Mouse (Mus musculus) sigmoid colon, adult 10 weeks (tissue): Measurements from ENCODE around the gene Rpl10a. TPM values are rescaled to one million over a fixed set of nuclear protein-coding genes. Genes with fewer than 3 reads are reported as not detected.

Source experiments
- polyA plus RNA-seq: library from polyadenylated mRNA; stranded (reverse); fragments of 350-450 nt; fragmentation: Illumina TruSeq; extraction: RNeasy Lipid Tissue Mini Kit (QIAGEN cat#74804); gene quantifications from one replicate; pipeline ENCODE4 v1.2.3, GENCODE M21; 2014; ENCODE audit warnings: low read depth, low replicate concordance

The Rpl10a gene
- polyA plus RNA-seq: 170 TPM

DNA sequence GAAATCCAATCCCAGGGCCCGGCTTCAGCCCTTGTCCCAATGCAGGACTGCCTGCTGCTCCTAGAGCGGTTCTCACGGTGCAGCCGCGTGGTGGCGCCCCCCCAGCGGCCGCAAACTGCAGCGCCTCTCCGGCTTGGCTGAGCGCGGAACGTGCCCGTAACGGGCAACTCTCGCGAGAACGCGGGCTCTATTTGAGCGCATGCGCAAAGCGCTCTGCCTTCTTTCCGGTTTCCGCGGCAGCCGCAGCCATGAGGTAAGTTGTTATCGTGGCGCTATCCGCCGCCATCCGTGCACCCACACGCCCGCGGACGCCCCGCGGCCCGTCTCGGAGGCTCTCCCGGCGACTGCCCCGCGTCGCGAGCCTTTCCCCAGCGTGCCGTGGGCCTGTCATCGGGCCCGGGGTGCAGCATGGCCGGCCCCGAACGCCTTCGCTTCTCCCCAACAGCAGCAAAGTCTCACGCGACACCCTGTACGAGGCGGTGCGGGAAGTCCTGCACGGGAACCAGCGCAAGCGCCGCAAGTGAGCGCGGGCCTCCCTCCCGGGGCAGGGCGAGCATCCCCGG lies at the start of gene Rpl10a:
Gene Rpl10a (plus strand): TSS at position 106 of the 563 bp plus-strand sequence.

DNA sequence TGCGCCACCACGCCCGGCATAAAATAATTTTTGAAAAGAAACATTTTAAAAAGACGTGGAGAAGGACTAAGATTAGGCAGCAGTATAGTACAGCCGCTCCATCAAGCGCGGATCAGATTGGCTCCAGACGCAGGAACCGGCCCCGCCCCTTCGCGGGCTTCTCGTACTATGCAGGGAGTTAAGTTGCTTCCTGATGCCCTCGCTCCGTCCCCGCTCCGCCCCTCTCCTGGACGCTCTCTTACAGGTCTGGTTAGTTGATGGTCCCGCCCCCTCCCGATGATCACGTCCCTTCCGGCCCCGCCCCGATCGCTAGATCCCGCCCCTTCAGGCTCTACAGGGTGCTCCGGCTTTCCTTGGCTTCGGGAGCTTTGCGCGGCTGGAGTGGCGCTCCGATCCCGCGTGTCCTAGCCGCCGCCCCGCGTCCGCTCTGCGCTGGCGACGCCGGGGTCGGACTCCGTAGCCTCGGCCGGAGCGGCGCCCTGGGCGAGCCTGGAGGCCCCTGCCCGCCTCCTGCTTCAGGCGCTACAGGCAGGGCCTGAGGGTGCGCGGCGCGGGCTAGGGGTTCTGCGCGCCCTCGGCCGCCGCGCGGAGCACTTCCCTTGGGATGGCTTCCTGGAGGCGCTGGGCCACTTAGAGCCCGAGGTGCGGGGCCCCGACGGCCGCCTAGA lies 14.9 kb upstream of the Rpl10a start, which contains the start of gene Fance:
Gene Fance (plus strand): TSS at position 308 of the 668 bp plus-strand sequence.

DNA sequence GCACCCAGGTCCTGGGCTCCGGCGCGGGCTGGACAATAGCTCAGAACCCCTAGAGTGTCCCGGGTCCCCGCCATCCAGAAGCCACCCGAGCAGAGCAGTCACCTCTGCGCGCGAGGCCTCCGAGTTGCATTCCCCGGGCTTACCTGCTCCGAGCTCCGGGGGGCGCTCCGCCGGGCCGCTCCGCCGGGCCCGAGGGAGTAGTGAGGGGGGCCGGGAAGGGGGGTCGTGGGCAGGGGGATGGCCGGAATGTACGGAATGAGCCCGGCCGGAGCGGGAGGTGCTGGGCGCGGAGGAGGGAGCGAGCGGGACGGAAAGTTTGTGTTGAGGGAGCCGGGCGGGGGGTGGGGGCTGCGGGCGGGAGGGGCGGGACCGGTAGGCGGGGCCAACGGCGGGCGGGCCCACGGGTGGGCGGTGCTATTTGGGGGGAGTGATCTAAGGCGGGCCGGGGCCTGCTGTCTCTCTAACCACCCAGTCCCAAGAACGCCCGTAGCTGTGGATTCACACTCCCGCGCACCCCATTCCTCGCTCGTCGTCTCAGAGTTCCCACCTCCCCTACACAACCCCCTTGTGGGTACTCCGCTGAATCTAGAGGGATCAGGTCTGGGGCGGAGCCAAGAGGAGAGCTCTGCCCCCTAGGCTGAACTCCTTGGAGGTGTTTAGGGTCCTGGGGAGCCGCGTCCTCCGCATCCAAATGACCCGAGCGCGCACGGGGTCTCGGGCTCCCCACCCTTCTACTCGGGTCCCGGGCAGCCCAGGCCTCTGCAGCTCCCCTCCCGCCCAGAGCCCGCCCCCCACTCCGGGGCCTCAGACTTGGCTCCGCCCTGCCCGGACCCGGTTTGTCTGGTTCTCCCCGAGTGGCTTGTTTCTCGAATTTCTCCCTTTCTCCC lies 22.4 kb downstream of the Rpl10a start, which contains the start of gene Tead3:
Gene Tead3 (minus strand): TSS at position 352 of the 887 bp plus-strand sequence.

GRCm38 (mm10) chr17:28365122-28365521 lies 36.9 kb downstream of the Rpl10a start, which contains the start of gene Tulp1:
Gene Tulp1, minus strand, starts transcription at chr17:28365222.

Other genes with a start within 250 kb of the Rpl10a start
- not detected for gene Tcp11, start 247.8 kb upstream of the Rpl10a start, polyA plus RNA-seq
- 0.16 TPM for gene Scube3, start 186.3 kb upstream of the Rpl10a start, polyA plus RNA-seq
- 0.47 TPM for gene Zfp523, start 151.3 kb upstream of the Rpl10a start, polyA plus RNA-seq
- 0.25 TPM for gene Def6, start 120.7 kb upstream of the Rpl10a start, polyA plus RNA-seq
- 7.2 TPM for gene Ppard, start 95.8 kb upstream of the Rpl10a start, polyA plus RNA-seq
- not detected for gene Fance, start 15.0 kb upstream of the Rpl10a start, polyA plus RNA-seq
- gene Tead3, start 22.3 kb downstream of the Rpl10a start, polyA plus RNA-seq: 1.2 TPM
- gene Tulp1, start 36.8 kb downstream of the Rpl10a start, polyA plus RNA-seq: not detected
- gene Fkbp5, start 189.1 kb downstream of the Rpl10a start, polyA plus RNA-seq: 68.1 TPM
- gene Armc12, start 202.3 kb downstream of the Rpl10a start, polyA plus RNA-seq: not detected
- not detected for gene Clpsl2, start 220.9 kb downstream of the Rpl10a start, polyA plus RNA-seq
- 4.1 TPM for gene Clps, start 232.3 kb downstream of the Rpl10a start, polyA plus RNA-seq
- not detected for gene Lhfpl5, start 247.2 kb downstream of the Rpl10a start, polyA plus RNA-seq